Mouse (Mus musculus) neural tube, embryonic 11.5 days (tissue): ENCODE measurements at regions not wholly inside any gene's neighbourhood (a gene's known extent, or its start where the extent isn't known, plus 50 kb on each side); places are given as distances from the start of the nearest gene placed in this dataset.
A peak's percentile ranks its signal among the peaks of the same experiment; 100 is the strongest.

ENCODE experiments used
- ATAC-seq: fragments of 200-750 bp; cut with Nextera tagmentation; 2 replicates; pipeline ENCODE4 v1.8.0; 2017; ENCODE audit warnings: moderate number of reproducible peaks, mild to moderate bottlenecking, moderate TSS enrichment, moderate library complexity; ENCODE audit not compliant: insufficient read depth, low FRiP score, low TSS enrichment
- DNase-seq: peaks from one replicate; pipeline ENCODE4 v3.0.0-alpha.2; 2015; ENCODE audit warnings: low spot score
- H3K27ac ChIP-seq: fragments of 300-500 bp; sonication (generic); 2 replicates; pipeline ENCODE4 v1.5.1; 2014; ENCODE audit warnings: low read depth, mild to moderate bottlenecking, low read length
- H3K27me3 ChIP-seq: fragments of 300-500 bp; sonication (generic); 2 replicates; pipeline ENCODE4 v1.6.1; 2014; ENCODE audit warnings: mild to moderate bottlenecking, low read length, mixed read lengths; ENCODE audit not compliant: control insufficient read depth, insufficient read depth
- H3K36me3 ChIP-seq: fragments of 300-500 bp; sonication (generic); 2 replicates; pipeline ENCODE4 v1.6.1; 2014; ENCODE audit warnings: mild to moderate bottlenecking, low read length, moderate library complexity, mixed read lengths; ENCODE audit not compliant: control insufficient read depth, insufficient read depth
- H3K4me1 ChIP-seq: fragments of 300-500 bp; sonication (generic); 2 replicates; pipeline ENCODE4 v1.6.1; 2014; ENCODE audit warnings: low read length, mixed read lengths; ENCODE audit not compliant: control insufficient read depth, insufficient read depth
- H3K4me2 ChIP-seq: fragments of 300-500 bp; sonication (generic); 2 replicates; pipeline ENCODE4 v1.6.1; 2014; ENCODE audit warnings: low read depth, mild to moderate bottlenecking, moderate library complexity
- H3K4me3 ChIP-seq: fragments of 300-500 bp; sonication (generic); 2 replicates; pipeline ENCODE4 v1.5.1; 2014; ENCODE audit warnings: low read depth, low read length
- H3K9ac ChIP-seq: fragments of 300-500 bp; sonication (generic); 2 replicates; pipeline ENCODE4 v1.6.1; 2014; ENCODE audit warnings: mild to moderate bottlenecking, low read length
- H3K9me3 ChIP-seq: fragments of 300-500 bp; sonication (generic); 2 replicates; pipeline ENCODE4 v1.6.1; 2016; ENCODE audit warnings: low read length; ENCODE audit not compliant: control insufficient read depth
- WGBS: fragments of 180-500 bp; shearing (Covaris S2); extraction: QIAGEN DNeasy Blood & Tissue Kit; methylation state at CpG from one replicate; pipeline ENCODE4 v1.1.7; 2014; 5-methylcytosine and 5-hydroxymethylcytosine counted together

DNA sequence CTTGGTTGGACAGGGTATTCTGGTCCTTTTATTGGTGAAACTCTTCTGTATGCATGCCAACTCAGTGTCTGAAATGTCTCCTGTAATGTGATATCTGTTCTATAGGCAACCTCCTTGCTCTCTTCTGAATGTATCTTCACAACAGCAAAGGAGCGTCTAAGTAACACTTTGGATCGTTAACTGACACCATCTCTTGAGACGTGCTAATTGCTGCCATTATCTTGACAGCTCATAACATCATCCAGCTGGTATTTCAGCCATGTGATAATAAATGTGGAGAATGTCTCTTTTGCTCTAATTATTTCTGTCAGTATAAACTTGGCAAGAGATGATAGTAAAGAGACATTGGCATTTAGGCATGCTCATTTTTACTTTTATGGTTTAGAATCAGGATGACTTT lies 68.8 kb upstream of the Col8a1 start:
- no peak overlapping the region for H3K4me3 ChIP-seq
- H3K9me3 ChIP-seq: no peaks in the 10 kb centered on the region
- H3K36me3 ChIP-seq: no peaks in the 10 kb centered on the region
- DNase-seq (no peak), ATAC-seq (no peak)
- no peak overlapping the region for H3K4me2 ChIP-seq
- no peak overlapping the region for H3K27ac ChIP-seq
- 53% methylated on average over 3 of the region's 3 CpGs for WGBS
- H3K4me1 ChIP-seq: no peaks in the 10 kb centered on the region
- H3K27me3 ChIP-seq: no peaks in the 10 kb centered on the region
- H3K9ac ChIP-seq: no peak overlapping the region

DNA sequence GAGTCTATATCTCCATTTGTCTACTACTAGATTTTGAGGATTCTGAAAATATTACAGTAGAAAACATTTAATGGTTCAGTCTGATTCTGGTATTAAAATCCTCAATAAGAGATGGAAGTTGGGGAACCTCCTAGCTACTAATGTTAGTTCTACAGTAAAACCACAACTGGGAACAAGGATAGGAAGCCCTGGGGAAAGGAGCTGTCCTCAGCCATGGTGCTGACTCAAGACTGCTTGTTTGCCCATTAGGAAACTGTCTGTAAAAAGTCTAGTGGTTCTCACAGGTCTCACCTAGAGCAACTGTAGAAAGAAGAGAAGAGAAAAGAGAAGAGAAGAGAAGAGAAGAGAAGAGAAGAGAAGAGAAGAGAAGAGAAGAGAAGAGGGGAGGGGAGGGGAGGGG lies 90.9 kb upstream of the Col8a1 start:
- H3K9ac ChIP-seq: no peak overlapping the region
- no peaks in the 10 kb centered on the region for H3K27me3 ChIP-seq
- no peak overlapping the region for H3K27ac ChIP-seq
- H3K4me2 ChIP-seq: no peak overlapping the region
- H3K4me3 ChIP-seq: no peak overlapping the region
- no peaks in the 10 kb centered on the region for H3K4me1 ChIP-seq
- no peaks in the 10 kb centered on the region for H3K9me3 ChIP-seq
- ATAC-seq (no peak), DNase-seq (peak; percentile 36)
- H3K36me3 ChIP-seq: no peaks in the 10 kb centered on the region

DNA sequence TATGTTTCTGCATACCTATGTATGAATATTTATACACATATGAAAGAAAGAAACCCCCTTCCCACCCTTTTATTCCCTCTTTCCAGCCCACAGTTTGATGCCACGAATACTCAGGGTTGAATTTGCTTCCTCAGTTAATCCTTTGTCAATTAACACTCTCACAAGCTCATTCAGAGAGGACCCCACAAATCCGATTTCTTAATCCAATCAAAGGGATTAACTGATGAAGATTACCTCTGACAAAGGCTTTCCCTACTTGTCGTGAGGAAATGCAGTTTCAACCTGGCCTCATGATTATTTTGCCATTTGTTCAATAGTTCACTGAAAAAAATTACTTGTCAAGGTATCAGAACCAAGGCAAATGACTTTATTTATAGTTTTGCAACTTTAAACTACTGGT lies 91.8 kb upstream of the Col8a1 start:
- Histone ChIP-seq H3K36me3 (no peaks in the 10 kb centered on the region), H3K27ac (no peak overlapping the region), H3K4me2 (no peak overlapping the region), H3K27me3 (no peaks in the 10 kb centered on the region), H3K9me3 (no peaks in the 10 kb centered on the region), H3K9ac (no peak overlapping the region), H3K4me1 (no peaks in the 10 kb centered on the region), H3K4me3 (no peak overlapping the region)
- ATAC-seq (no peak), DNase-seq (no peak)
- 69% methylated on average over 3 of the region's 3 CpGs for WGBS

DNA sequence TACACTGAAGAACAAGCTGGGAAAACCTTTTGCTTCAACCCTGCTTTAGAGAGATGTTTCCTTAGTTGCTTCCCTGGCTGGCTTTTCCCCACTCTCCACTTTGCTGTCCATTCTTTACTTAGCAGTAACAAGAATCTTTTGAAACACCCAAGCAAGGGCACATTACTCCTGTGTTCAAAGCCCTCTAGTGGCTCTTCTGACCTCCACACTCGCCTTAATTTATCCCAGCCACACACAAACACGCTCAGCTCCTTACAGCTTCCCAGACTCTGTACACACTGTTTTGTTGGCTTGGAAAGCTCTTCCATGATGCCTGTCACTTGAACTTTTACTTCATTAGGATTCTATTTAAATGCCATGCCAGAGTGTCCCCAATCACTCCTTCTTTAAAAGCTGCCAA lies 97.3 kb upstream of the Col8a1 start:
- ATAC-seq (no peak), DNase-seq (no peak)
- no peak overlapping the region for H3K4me3 ChIP-seq
- WGBS: 58% methylated on average over 2 of the region's 2 CpGs
- H3K9ac ChIP-seq: no peak overlapping the region
- no peaks in the 10 kb centered on the region for H3K27me3 ChIP-seq
- H3K4me2 ChIP-seq: no peak overlapping the region
- no peaks in the 10 kb centered on the region for H3K36me3 ChIP-seq
- H3K9me3 ChIP-seq: no peaks in the 10 kb centered on the region
- no peaks in the 10 kb centered on the region for H3K4me1 ChIP-seq
- no peak overlapping the region for H3K27ac ChIP-seq

DNA sequence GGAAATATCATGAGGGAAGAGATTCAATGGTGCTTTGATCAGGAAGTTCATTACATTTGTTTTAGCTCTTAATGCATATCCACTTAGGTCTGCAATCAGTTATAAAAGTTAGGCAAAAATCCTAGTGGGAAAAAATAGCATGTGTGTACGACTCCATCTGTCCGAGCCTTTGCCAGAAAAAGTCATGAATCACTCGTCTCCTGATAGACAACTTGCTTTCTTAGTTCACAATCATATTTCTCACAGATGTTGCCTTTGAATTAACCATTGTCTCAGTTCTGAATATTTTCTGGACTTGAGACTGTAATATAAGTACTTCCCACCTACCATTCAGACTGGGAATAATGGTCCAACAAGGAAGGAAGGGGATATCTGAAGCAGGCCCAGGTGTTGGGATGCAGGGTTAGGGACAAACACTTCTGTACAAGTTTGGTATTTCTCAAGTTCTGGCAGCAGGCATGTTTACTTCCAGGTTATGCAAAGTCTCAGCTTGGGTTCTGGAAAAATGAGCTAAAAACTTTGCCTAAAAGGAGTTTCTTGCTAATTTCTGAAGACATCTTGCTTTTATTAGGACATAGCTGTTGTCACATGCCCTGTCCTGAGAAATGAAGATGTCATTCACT lies 98.4 kb upstream of the Col8a1 start:
- no peak for ATAC-seq
- Histone ChIP-seq H3K27ac (no peak overlapping the region), H3K4me2 (no peak overlapping the region), H3K9ac (no peak overlapping the region), H3K4me1 (no peaks in the 10 kb centered on the region), H3K36me3 (no peaks in the 10 kb centered on the region), H3K27me3 (no peaks in the 10 kb centered on the region), H3K9me3 (no peaks in the 10 kb centered on the region), H3K4me3 (no peak overlapping the region)
- no peak for DNase-seq
- 78% methylated on average over 3 of the region's 3 CpGs for WGBS

DNA sequence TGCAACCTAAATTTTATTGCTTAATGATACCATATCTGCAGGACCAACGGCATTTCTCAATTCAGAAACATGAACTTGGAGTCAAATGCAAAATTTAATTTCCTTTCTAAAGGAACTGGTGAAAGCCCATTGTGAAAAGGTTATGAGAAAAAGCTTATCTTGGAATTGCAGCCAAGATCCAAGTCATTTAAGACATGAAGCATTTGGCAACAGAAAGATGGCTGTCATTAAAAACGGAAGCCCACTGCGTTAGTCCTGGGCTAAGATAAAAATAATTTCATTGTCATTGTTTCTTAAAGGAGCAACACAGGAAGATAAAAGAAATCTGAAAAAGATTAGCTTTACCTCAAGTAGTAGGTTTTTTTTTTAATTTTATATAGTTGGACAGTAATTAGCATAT lies 99.2 kb upstream of the Col8a1 start:
- ATAC-seq (no peak), DNase-seq (no peak)
- Histone ChIP-seq H3K4me1 (peaks cover 6% of the 10 kb centered on the region), H3K4me2 (no peak overlapping the region), H3K9ac (no peak overlapping the region), H3K27ac (no peak overlapping the region), H3K27me3 (no peaks in the 10 kb centered on the region), H3K4me3 (no peak overlapping the region), H3K36me3 (no peaks in the 10 kb centered on the region), H3K9me3 (no peaks in the 10 kb centered on the region)
- 90% methylated on average over 3 of the region's 3 CpGs for WGBS

DNA sequence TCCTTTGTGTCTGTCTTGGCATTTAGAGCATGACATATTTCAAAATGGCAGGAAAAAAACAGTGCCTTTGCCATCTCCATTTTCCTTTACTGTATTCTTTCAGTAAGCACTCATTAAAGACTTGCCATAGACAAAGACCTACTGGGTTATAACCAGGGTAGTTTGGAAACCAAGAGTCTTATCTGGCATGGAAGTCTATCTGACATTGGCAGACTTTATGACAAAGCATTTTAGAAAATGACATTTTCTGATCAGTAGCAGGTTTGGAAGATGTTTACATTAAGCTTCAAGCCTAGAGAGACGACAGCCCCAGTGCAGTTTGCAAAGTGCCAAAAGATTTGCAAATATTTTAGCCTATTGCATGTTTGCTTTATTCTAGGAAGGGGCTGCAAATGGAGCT lies 102.5 kb upstream of the Col8a1 start:
- H3K4me2 ChIP-seq: no peak overlapping the region
- H3K36me3 ChIP-seq: no peaks in the 10 kb centered on the region
- ATAC-seq (no peak), DNase-seq (no peak)
- no peaks in the 10 kb centered on the region for H3K9me3 ChIP-seq
- no peak overlapping the region for H3K4me3 ChIP-seq
- no peaks in the 10 kb centered on the region for H3K27me3 ChIP-seq
- H3K9ac ChIP-seq: no peak overlapping the region
- H3K27ac ChIP-seq: no peak overlapping the region
- H3K4me1 ChIP-seq: peaks cover 7% of the 10 kb centered on the region
- 67% methylated on average over 1 of the region's 1 CpGs for WGBS

DNA sequence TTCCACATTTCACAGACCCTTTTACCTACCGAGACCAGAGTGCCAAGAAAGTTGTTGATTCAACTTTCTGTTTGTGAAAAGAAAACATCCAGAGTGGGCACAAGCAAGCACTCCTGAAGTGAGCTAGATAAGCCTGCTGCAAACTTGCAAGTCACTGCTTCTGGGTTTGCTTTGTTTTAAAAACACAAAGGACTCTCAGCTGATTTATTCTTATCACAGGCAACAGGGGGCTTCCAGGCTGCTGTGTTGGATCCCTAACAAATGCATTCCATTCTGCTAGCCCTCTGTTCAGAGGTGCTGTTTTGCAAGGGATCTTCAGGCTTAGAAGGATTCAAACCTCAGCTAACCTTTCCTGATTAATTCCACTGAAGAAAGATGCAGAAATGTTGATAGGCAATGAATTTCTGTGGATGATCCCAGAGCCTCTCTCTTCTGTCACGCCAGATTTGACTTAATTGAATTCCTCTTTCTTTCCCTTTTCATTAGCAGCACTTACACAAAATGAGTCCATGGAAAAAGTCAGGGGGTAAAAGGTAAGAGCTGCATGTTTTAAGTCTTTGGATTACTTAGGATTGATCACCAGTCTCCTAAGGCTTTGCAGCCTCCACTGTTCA lies 103.7 kb upstream of the Col8a1 start:
- WGBS: 16% methylated on average over 2 of the region's 2 CpGs
- Histone ChIP-seq H3K36me3 (no peaks in the 10 kb centered on the region), H3K27ac (no peak overlapping the region), H3K4me2 (no peak overlapping the region), H3K27me3 (no peaks in the 10 kb centered on the region), H3K9ac (no peak overlapping the region), H3K4me3 (no peak overlapping the region), H3K9me3 (no peaks in the 10 kb centered on the region), H3K4me1 (peaks cover 7% of the 10 kb centered on the region)
- no peak for ATAC-seq
- DNase-seq: peak; percentile 12

DNA sequence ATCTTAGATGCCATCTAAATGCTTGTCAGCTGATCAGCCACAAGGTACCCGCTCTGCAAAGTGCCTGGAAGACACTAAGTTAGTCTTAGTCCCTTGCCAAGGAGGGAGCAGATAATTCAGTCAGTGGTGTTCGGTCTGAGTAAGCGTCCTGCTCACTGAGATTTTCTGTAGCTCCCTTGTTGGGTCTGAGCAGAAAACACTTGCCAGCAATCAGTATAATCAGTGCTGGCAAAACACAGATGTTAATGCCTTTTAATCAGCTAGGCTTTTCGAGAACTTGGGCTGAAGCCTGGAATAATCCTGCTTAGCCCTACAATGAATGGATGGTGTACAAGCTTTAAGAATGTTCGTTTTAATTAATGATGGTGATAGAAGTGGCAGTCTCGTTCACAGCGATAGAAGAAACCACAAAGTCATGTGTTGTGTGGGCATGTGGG lies 104.2 kb upstream of the Col8a1 start:
- Histone ChIP-seq H3K9ac (no peak overlapping the region), H3K4me2 (no peak overlapping the region), H3K9me3 (no peaks in the 10 kb centered on the region), H3K27me3 (no peaks in the 10 kb centered on the region), H3K36me3 (no peaks in the 10 kb centered on the region), H3K4me1 (peaks cover 7% of the 10 kb centered on the region), H3K4me3 (no peak overlapping the region), H3K27ac (no peak overlapping the region)
- no peak for ATAC-seq
- 49% methylated on average over 7 of the region's 7 CpGs for WGBS
- no peak for DNase-seq
